Mouse (Mus musculus) right cerebral cortex, postnatal 25 days (tissue): ENCODE measurements at regions not wholly inside any gene's neighbourhood (a gene's known extent, or its start where the extent isn't known, plus 50 kb on each side); places are given as distances from the start of the nearest gene placed in this dataset.

ENCODE experiments used
- DNase-seq: peaks from one replicate; pipeline ENCODE4 v3.0.0; 2022

GRCm38 (mm10) chr1:183868965-183869364, 144.1 kb upstream of the Dusp10 start:
- no peak for DNase-seq

GRCm38 (mm10) chr1:183895936-183896335, 117.2 kb upstream of the Dusp10 start:
- no peak for DNase-seq

GRCm38 (mm10) chr1:183898091-183898490, 115.0 kb upstream of the Dusp10 start:
- no peak for DNase-seq

- DNase-seq, result no peak
These were observed 108.5 kb upstream of the Dusp10 start for GRCm38 (mm10) chr1:183904564-183904963.

GRCm38 (mm10) chr1:183905345-183906142, 107.6 kb upstream of the Dusp10 start:
- DNase-seq, result no peak

GRCm38 (mm10) chr1:183917656-183918055, 95.4 kb upstream of the Dusp10 start:
- no peak for DNase-seq

- no peak for DNase-seq
These were observed 91.8 kb upstream of the Dusp10 start for GRCm38 (mm10) chr1:183921262-183921661.

GRCm38 (mm10) chr1:183928539-183928938, 84.6 kb upstream of the Dusp10 start:
- no peak for DNase-seq

- no peak for DNase-seq
These were observed 82.6 kb upstream of the Dusp10 start for GRCm38 (mm10) chr1:183930363-183930982.

GRCm38 (mm10) chr1:183931141-183931540, 82.0 kb upstream of the Dusp10 start:
- no peak for DNase-seq

- DNase-seq, result no peak
These were observed 79.3 kb upstream of the Dusp10 start for GRCm38 (mm10) chr1:183933845-183934244.

- DNase-seq, result no peak
These were observed 75.9 kb upstream of the Dusp10 start for GRCm38 (mm10) chr1:183937166-183937565.

- no peak for DNase-seq
These were observed 74.7 kb upstream of the Dusp10 start for GRCm38 (mm10) chr1:183938361-183938760.

GRCm38 (mm10) chr1:183940706-183941105, 72.4 kb upstream of the Dusp10 start:
- DNase-seq, result no peak

GRCm38 (mm10) chr1:183946241-183946640, 66.9 kb upstream of the Dusp10 start:
- DNase-seq, result no peak

- no peak for DNase-seq
These were observed 66.0 kb upstream of the Dusp10 start for GRCm38 (mm10) chr1:183947066-183947465.

GRCm38 (mm10) chr1:183949205-183949604, 63.9 kb upstream of the Dusp10 start:
- no peak for DNase-seq

GRCm38 (mm10) chr1:183954086-183954485, 59.0 kb upstream of the Dusp10 start:
- no peak for DNase-seq

- no peak for DNase-seq
These were observed 56.7 kb upstream of the Dusp10 start for GRCm38 (mm10) chr1:183956391-183956790.

- DNase-seq, result no peak
These were observed 51.7 kb upstream of the Dusp10 start for GRCm38 (mm10) chr1:183961383-183961782.

- no peak for DNase-seq
These were observed 50.6 kb upstream of the Dusp10 start for GRCm38 (mm10) chr1:183962486-183962885.

- no peak for DNase-seq
These were observed 49.8 kb upstream of the Dusp10 start for GRCm38 (mm10) chr1:183963286-183963685.
